Mouse (Mus musculus) megakaryocyte, embryonic 14.5 days (primary cell): Measurements from ENCODE around the gene Odf3. TPM values are rescaled to one million over a fixed set of nuclear protein-coding genes. Genes with fewer than 3 reads are reported as not detected.

Experiments used
- H3K27me3 ChIP-seq: replicated peaks from 2 replicates; pipeline ENCODE3; 2012; ENCODE audit warnings: inconsistent platforms
- H3K36me3 ChIP-seq: replicated peaks from 2 replicates; pipeline ENCODE3; 2012; ENCODE audit warnings: low read length, inconsistent platforms, mixed read lengths
- H3K4me1 ChIP-seq: 2 replicates; pipeline ENCODE4 v1.6.1; 2012; ENCODE audit warnings: inconsistent platforms
- H3K4me3 ChIP-seq: replicated peaks from 2 replicates; pipeline ENCODE3; 2012; ENCODE audit warnings: moderate library complexity, mild to moderate bottlenecking, inconsistent platforms
- H3K9me3 ChIP-seq: 2 replicates; pipeline ENCODE4 v1.6.1; 2012; ENCODE audit warnings: inconsistent platforms
- FLI1 ChIP-seq: IDR thresholded peaks from 2 replicates; pipeline ENCODE4 v1.6.1; 2012; ENCODE audit warnings: low read length, inconsistent platforms, mixed read lengths
- GATA1 ChIP-seq: IDR thresholded peaks from 3 replicates; pipeline ENCODE4 v1.6.1; 2012; ENCODE audit warnings: mixed read lengths, low read length, inconsistent platforms, borderline replicate concordance
- polyA plus RNA-seq: library from polyadenylated mRNA; stranded (reverse); fragments of >175 nt; gene quantifications from 2 replicates; pipeline ENCODE4 v1.2.3, GENCODE M21; 2012; ENCODE audit warnings: low replicate concordance; ENCODE audit not compliant: insufficient read depth

The Odf3 gene
- 0.13 TPM in 1 of 2 replicates, not detected in the other for polyA plus RNA-seq

DNA sequence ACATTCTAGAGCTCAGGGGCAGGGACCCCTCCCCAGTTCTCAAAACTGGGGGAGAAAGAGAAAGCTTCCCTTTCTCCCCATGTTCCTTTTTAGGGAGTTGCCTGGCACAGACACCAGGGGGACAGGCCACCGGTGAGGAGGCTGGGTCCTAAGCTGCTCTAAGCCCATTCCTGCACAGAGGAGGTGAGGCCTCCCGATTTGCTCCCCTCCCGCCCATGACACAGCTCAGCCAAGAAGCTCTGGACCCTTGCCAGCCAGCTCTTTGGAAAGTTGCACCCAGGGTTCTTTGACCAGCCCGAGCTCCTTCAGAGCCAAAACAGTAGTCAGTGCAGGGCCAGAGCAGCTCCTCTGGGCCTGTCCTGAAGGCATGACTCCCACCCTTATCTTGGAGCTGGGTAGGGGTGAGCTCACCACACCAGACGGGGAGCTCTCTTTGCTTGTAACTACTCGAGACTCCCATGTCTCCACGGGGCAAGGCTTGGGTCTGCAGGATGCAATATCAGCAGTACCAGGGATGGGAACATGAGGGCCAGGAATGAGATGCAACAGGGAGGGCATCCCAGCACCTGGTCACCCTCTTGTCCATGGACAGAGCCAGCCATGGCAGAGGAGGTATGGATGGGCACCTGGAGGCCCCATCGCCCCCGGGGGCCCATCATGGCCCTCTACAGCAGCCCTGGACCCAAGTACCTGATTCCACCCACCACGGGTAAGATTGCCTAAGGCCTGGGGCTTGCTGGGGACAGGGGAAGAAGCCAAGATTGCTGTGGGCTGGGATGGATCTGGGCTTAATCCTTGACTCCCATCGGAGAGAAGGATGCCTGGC is at the start of gene Odf3:
Gene Odf3 (plus strand): TSS at position 51 of the 826 bp plus-strand sequence.
- H3K4me3 ChIP-seq = peak within 1 kb of the TSS; percentile 33
- peaks cover 21% of the 10 kb centered on the region for H3K27me3 ChIP-seq
- no peaks in the 10 kb centered on the region for H3K9me3 ChIP-seq
- TF ChIP-seq GATA1 = no peak
- no peak for TF ChIP-seq FLI1
- H3K4me1 ChIP-seq = peaks cover 70% of the 10 kb centered on the region
- peaks cover 28% of the 10 kb centered on the region for H3K36me3 ChIP-seq

DNA sequence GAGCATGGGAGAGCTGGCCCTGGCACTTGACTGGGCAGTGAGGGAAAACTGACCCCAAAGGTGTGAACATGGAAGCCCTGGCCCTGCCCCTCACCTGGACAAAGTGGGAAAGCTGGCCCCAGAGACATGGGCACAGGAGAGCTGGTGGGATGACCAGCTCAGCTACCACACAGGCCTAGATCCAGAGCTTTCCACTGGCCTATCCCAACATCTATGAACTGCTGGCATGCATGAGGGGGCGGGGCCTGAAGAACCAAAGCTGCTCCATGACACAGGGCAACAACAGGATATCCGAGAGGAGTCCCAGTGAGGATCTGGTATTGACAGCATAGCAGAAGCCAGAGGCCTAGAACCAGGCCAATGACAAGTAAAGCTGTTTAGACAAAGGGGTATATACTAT is 49.4 kb upstream of the Odf3 start:
- H3K27me3 ChIP-seq = peaks cover 25% of the 10 kb centered on the region
- H3K4me1 ChIP-seq = no peaks in the 10 kb centered on the region
- H3K9me3 ChIP-seq = no peaks in the 10 kb centered on the region
- TF ChIP-seq FLI1 = no peak
- no peak for TF ChIP-seq GATA1
- no peaks in the 10 kb centered on the region for H3K36me3 ChIP-seq
- no peak overlapping the region for H3K4me3 ChIP-seq

DNA sequence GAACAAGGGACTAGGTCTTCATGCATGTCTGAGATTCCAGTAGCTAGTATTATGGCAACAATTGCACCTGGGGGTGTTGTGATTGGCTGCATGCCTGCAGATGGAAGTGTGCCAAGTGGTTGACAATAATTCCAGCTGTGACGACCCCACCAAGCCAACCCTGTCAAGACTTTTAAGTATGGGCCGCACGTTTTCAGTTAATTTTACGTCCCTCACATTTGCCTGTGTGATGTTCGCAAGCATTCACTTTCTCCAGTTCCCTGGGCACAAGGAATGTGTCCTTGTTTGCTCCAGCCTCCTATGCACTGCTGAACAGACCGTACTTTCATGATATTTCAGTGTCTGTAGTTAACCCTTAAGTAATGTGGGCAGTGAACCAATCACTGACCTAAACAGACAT is 45.0 kb upstream of the Odf3 start:
- Histone ChIP-seq H3K27me3 (peaks cover 27% of the 10 kb centered on the region), H3K9me3 (no peaks in the 10 kb centered on the region), H3K4me3 (no peak overlapping the region), H3K4me1 (no peaks in the 10 kb centered on the region), H3K36me3 (no peaks in the 10 kb centered on the region)
- TF ChIP-seq GATA1 = no peak
- TF ChIP-seq FLI1 = no peak

DNA sequence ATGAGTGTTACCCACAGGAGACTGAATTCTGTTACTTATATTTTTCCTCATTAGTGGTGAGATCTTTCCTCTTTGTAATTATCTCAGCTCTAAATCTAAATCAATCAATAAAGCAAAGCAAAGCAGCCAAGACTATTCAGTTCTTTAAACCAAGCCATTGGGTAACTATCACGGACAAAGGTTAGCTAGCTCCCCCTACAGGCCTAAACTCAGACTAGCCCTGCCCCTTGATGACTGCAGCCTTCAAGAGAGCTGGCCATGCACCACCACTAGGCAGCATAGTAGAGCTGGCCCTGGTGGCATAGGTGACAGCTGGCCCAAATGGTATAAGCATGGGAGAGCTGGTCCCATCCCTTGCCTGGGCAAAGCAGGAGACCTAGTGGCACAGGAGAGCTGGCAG is 41.9 kb upstream of the Odf3 start:
- TF ChIP-seq FLI1 (no peak), GATA1 (no peak)
- Histone ChIP-seq H3K4me3 (no peak overlapping the region), H3K36me3 (no peaks in the 10 kb centered on the region), H3K27me3 (peaks cover 14% of the 10 kb centered on the region), H3K9me3 (no peaks in the 10 kb centered on the region), H3K4me1 (no peaks in the 10 kb centered on the region)

DNA sequence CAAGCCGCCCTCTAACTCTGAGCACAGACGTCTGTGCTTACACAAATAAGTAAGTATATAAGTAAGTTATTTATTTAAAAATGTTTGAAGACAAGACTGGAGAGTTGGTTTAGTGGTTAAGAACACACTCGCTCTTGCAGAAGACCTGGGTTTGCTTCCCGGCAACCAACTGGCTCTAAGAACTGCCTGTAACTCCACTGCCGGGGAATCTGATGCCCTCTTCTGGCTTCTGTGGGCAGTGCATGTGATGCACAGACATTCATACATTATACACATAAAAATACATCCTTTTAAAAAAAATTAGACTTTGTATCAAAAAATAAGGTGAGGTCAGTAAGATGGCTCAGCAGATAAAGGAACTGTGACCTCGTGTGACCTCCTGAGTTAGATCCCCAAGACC is 37.1 kb upstream of the Odf3 start:
- Histone ChIP-seq H3K9me3 (no peaks in the 10 kb centered on the region), H3K36me3 (peaks cover 22% of the 10 kb centered on the region), H3K27me3 (peaks cover 4% of the 10 kb centered on the region), H3K4me3 (no peak overlapping the region), H3K4me1 (no peaks in the 10 kb centered on the region)
- TF ChIP-seq GATA1 (no peak), FLI1 (no peak)

DNA sequence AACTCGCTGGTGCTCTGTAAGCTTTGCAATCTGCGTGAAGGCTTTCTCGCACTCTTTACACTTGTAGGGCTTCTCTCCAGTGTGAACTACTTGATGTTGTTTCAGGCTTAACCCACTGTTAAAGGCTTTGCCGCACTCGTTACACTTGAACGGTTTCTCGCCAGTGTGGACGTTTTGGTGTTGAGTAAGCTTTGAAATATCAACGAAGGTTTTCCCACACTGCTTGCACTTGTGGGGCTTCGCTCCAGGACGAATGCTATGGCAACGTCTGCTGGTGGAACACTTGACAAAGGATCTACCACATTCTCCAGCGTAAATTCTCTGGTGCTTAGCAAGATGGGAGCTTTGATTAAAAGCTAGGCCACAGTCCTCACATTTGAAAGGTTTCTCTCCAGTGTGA is 35.9 kb upstream of the Odf3 start:
- no peak overlapping the region for H3K4me3 ChIP-seq
- no peak for TF ChIP-seq GATA1
- TF ChIP-seq FLI1 = no peak
- H3K9me3 ChIP-seq = no peaks in the 10 kb centered on the region
- H3K36me3 ChIP-seq = peaks cover 22% of the 10 kb centered on the region
- peaks cover 4% of the 10 kb centered on the region for H3K27me3 ChIP-seq
- H3K4me1 ChIP-seq = no peaks in the 10 kb centered on the region

DNA sequence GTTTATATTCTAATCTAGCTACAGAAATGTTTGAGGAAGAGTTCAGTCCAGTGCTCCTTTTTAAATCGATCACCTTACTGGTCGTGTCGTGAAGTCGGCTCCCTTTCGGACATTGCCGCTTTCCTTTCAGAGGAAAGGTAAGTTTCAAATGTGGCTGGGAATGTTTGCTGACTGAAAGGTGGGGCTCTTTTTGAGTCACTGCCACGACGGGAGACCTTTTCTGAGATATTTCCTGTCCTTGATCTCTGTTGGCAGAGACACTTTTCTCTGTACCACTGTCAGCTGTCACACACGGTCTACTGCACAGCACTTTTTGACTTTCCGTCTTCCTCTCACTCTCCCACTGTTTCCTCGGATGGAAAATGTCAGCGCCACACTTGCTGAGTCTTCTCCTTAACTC is 34.8 kb upstream of the Odf3 start:
- no peaks in the 10 kb centered on the region for H3K27me3 ChIP-seq
- no peak for TF ChIP-seq FLI1
- no peak for TF ChIP-seq GATA1
- H3K4me1 ChIP-seq = no peaks in the 10 kb centered on the region
- no peak overlapping the region for H3K4me3 ChIP-seq
- peaks cover 22% of the 10 kb centered on the region for H3K36me3 ChIP-seq
- no peaks in the 10 kb centered on the region for H3K9me3 ChIP-seq

DNA sequence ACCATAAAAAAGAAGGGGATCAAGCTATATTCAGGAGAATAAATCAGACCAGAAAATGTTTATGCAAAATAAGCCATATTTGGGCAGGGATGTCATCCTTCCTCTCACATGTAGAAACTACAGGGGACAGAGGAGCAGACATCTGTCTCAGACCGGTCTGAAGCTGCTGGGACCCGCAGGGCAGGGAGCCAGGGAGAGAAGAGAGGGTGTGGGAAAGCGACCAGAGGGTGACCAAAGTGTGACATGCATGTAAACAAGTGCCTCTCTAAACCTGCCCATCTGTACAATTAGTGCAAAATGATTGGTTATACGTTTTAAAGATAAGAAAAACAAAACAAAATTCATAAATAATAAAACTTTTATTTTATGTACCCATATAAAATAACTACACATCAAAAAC is 27.4 kb upstream of the Odf3 start:
- no peak for TF ChIP-seq GATA1
- no peak for TF ChIP-seq FLI1
- Histone ChIP-seq H3K36me3 (peaks cover 3% of the 10 kb centered on the region), H3K27me3 (peaks cover 15% of the 10 kb centered on the region), H3K9me3 (no peaks in the 10 kb centered on the region), H3K4me1 (peaks cover 11% of the 10 kb centered on the region), H3K4me3 (no peak overlapping the region)

DNA sequence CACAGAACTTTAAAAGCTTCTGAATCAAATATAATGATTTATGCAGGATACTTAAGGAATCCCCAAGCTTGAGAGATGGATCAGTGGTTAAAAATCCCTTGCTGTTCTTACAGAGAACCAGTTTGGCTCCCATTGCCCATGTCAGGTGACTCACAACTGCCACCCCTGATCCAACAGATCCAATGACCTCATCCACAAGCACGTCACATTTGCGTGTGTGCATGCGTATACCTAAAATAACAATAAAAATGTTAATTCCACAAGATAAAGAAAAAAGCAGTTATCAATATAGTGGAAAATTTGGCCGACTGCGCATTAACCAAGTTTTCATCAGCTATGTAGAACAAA is 26.3 kb upstream of the Odf3 start:
- Histone ChIP-seq H3K9me3 (no peaks in the 10 kb centered on the region), H3K27me3 (peaks cover 15% of the 10 kb centered on the region), H3K4me3 (peak overlapping the region; percentile 91), H3K4me1 (peaks cover 11% of the 10 kb centered on the region), H3K36me3 (peaks cover 3% of the 10 kb centered on the region)
- TF ChIP-seq GATA1 (no peak), FLI1 (no peak)

DNA sequence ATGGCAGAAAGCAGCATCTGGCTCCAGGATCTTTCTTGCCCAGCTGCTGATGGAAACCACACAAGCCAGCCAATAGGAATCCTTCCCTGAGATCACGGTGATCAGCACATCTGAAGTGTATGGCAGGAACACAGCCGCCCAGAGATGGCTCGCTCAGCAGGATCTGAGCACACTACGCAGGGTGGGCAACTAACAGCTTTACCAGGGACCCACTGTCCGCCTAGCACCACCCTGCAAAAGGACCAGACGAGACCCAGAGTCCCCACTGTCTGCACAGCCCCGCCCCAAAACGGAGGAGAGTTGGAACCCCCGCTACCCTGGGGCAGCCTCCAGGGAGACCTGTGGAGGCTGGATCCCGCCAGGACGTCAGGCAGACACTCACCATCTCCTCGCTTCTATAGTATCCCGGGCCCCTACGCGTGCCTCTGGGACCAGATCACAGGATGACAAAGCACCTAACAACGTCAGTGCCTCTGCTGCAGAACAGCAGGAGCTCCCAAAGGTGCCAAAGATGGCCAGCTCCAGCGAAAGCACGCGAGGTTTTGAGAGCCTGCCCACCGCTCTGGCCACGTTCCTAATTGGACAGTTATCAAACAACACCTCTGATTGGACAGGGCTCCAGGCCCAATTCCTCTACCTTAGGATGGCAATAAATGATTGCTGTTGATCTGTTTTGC is 25.8 kb upstream of the Odf3 start, which contains the start of gene Zfp941:
Gene Zfp941 (minus strand): TSS at position 526 of the 677 bp plus-strand sequence.
- peaks cover 19% of the 10 kb centered on the region for H3K27me3 ChIP-seq
- peak within 1 kb of the TSS; percentile 91 for H3K4me3 ChIP-seq
- H3K36me3 ChIP-seq = peaks cover 3% of the 10 kb centered on the region
- no peak for TF ChIP-seq GATA1
- no peak for TF ChIP-seq FLI1
- no peaks in the 10 kb centered on the region for H3K9me3 ChIP-seq
- H3K4me1 ChIP-seq = peaks cover 11% of the 10 kb centered on the region

DNA sequence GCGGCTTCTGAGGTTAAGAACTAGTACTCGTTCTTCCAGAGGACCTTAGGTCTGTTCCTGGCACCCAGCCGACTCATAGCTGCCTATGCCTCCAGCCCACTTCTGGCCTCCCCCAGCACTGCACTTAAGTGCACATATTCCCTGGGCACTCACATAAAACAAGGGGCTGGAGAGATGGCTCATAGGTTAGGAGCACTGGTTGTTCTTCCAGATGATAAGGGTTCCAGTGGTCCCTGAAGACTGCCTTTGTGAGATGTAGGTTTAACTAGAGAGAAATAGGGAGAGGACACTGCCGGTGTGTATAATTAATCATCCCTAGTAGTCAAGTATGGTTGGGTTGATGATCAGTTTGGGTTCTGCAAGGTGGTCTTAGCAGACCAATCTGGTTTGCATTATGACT is 24.9 kb upstream of the Odf3 start:
- Histone ChIP-seq H3K9me3 (no peaks in the 10 kb centered on the region), H3K4me1 (peaks cover 11% of the 10 kb centered on the region), H3K27me3 (peaks cover 21% of the 10 kb centered on the region), H3K4me3 (no peak overlapping the region), H3K36me3 (peaks cover 3% of the 10 kb centered on the region)
- TF ChIP-seq FLI1 (no peak), GATA1 (no peak)
